Mouse (Mus musculus) mouse trophoblast stem cell (cell line): ENCODE measurements around the gene Gm11060.

Experiments
- in situ Hi-C, 2 experiments: fragments of 300-500 bp; cut with MseI, MboI; formaldehyde crosslinking; loops; 2 replicates in 1 of 2; 3 replicates in 1 of 2; pipeline ENCODE4 v1.15.1; 2025

Gm11060 gene

GRCm38 (mm10) chr2:105091718-105092117 is at the start of gene Gm11060:
Gene Gm11060 (plus strand): TSS chr2:105092018.
- in situ Hi-C loops: no loop called here

- in situ Hi-C loops: no loop called here
Observed at GRCm38 (mm10) chr2:105043152-105043551, 48.7 kb upstream of the Gm11060 start.

GRCm38 (mm10) chr2:105048301-105048700 is 43.5 kb upstream of the Gm11060 start:
- in situ Hi-C loops: no loop called here

GRCm38 (mm10) chr2:105055529-105055928 is 36.3 kb upstream of the Gm11060 start:
- in situ Hi-C loops: no loop called here

- in situ Hi-C loops: no loop called here
Observed at GRCm38 (mm10) chr2:105058577-105059116, 33.2 kb upstream of the Gm11060 start.

GRCm38 (mm10) chr2:105062741-105063372 is 29.0 kb upstream of the Gm11060 start:
- in situ Hi-C loops: no loop called here

- in situ Hi-C loops: no loop called here
Observed at GRCm38 (mm10) chr2:105072496-105072895, 19.3 kb upstream of the Gm11060 start.

- in situ Hi-C loops: no loop called here
Observed at GRCm38 (mm10) chr2:105074196-105074595, 17.6 kb upstream of the Gm11060 start.

GRCm38 (mm10) chr2:105075809-105076208 is 16.0 kb upstream of the Gm11060 start:
- in situ Hi-C loops: no loop called here

GRCm38 (mm10) chr2:105077151-105077550 is 14.7 kb upstream of the Gm11060 start:
- in situ Hi-C loops: no loop called here

GRCm38 (mm10) chr2:105082256-105082790 is 9.5 kb upstream of the Gm11060 start:
- in situ Hi-C loops: no loop called here

- in situ Hi-C loops: no loop called here
Observed at GRCm38 (mm10) chr2:105084035-105084434, 7.8 kb upstream of the Gm11060 start.

GRCm38 (mm10) chr2:105086081-105086480 is 5.7 kb upstream of the Gm11060 start:
- in situ Hi-C loops: no loop called here

GRCm38 (mm10) chr2:105088005-105088404 is 3.8 kb upstream of the Gm11060 start:
- in situ Hi-C loops: no loop called here

GRCm38 (mm10) chr2:105089083-105089482 is 2.7 kb upstream of the Gm11060 start:
- in situ Hi-C loops: no loop called here

GRCm38 (mm10) chr2:105089581-105090508 is 2.0 kb upstream of the Gm11060 start:
- in situ Hi-C loops: no loop called here

GRCm38 (mm10) chr2:105090991-105091390 is 827 bp upstream of the Gm11060 start:
- in situ Hi-C loops: no loop called here

- in situ Hi-C loops: no loop called here
Observed at GRCm38 (mm10) chr2:105097294-105097953, 5.6 kb downstream of the Gm11060 start.

- in situ Hi-C loops: no loop called here
Observed at GRCm38 (mm10) chr2:105099410-105099809, 7.6 kb downstream of the Gm11060 start.

- in situ Hi-C loops: no loop called here
Observed at GRCm38 (mm10) chr2:105100541-105100940, 8.7 kb downstream of the Gm11060 start.

- in situ Hi-C loops: no loop called here
Observed at GRCm38 (mm10) chr2:105108703-105109158, 16.9 kb downstream of the Gm11060 start.

- in situ Hi-C loops: no loop called here
Observed at GRCm38 (mm10) chr2:105114074-105114473, 22.3 kb downstream of the Gm11060 start.
